Mouse (Mus musculus) MEL (cell line): ENCODE results near the gene Ccdc174. TPM values are rescaled to one million over a fixed set of nuclear protein-coding genes. Genes with fewer than 3 reads are reported as not detected.
"Not testable (repeated sequence)": the region's sequence is repeated elsewhere in the genome, so short reads cannot be mapped to it uniquely, and the experiment has no call there.

Experiments
- DNase-seq: peaks from one replicate; pipeline ENCODE4 v3.0.0; 2011; ENCODE audit warnings: low read depth, low spot score
- H3K27ac ChIP-seq: 2 replicates; pipeline ENCODE4 v1.5.1; 2012; ENCODE audit warnings: low read depth, mild to moderate bottlenecking, control low read depth, low read length, moderate library complexity; ENCODE audit not compliant: control insufficient read depth
- H3K27me3 ChIP-seq, 2 experiments: fragments of 150-350 bp in 1 of 2; sonication (generic) in 1 of 2; 2 replicates each; pipeline ENCODE4 v1.6.1; 2012; ENCODE audit warnings: low read length in 2 of 2, mild to moderate bottlenecking in 2 of 2, improper control_type of control experiment in 1 of 2, moderate library complexity in 1 of 2; ENCODE audit not compliant: insufficient read depth in 2 of 2, control insufficient read depth in 1 of 2
- H3K36me3 ChIP-seq, 2 experiments: 2 replicates each; pipeline ENCODE4 v1.6.1; 2012 to 2014; ENCODE audit warnings: low read length in 2 of 2, improper control_type of control experiment in 1 of 2, inconsistent platforms in 1 of 2, mild to moderate bottlenecking in 1 of 2; ENCODE audit not compliant: insufficient read depth in 2 of 2, control insufficient read depth in 1 of 2
- H3K4me1 ChIP-seq, 2 experiments: fragments of 150-350 bp in 1 of 2; sonication (generic) in 1 of 2; 2 replicates each; pipeline ENCODE4 v1.6.1; 2012; ENCODE audit warnings: low read length in 2 of 2, improper control_type of control experiment in 1 of 2, mild to moderate bottlenecking in 1 of 2; ENCODE audit not compliant: insufficient read depth in 2 of 2, control insufficient read depth in 1 of 2
- H3K4me3 ChIP-seq, 2 experiments: fragments of 150-350 bp in 1 of 2; sonication (generic) in 1 of 2; 2 replicates each; pipeline ENCODE4 v1.5.1; 2012; ENCODE audit warnings: low read depth in 2 of 2, low read length in 2 of 2, mild to moderate bottlenecking in 2 of 2, moderate library complexity in 2 of 2, control low read depth in 1 of 2, improper control_type of control experiment in 1 of 2; ENCODE audit not compliant: control insufficient read depth in 1 of 2, insufficient read depth in 1 of 2
- H3K79me2 ChIP-seq: 2 replicates; pipeline ENCODE4 v1.6.1; 2012; ENCODE audit warnings: mild to moderate bottlenecking, low read length, moderate library complexity; ENCODE audit not compliant: control insufficient read depth, poor library complexity, insufficient read depth
- H3K9ac ChIP-seq: 2 replicates; pipeline ENCODE4 v1.6.1; 2012; ENCODE audit warnings: low read depth, mild to moderate bottlenecking, control low read depth, low read length, moderate library complexity; ENCODE audit not compliant: control insufficient read depth, poor library complexity, severe bottlenecking
- H3K9me3 ChIP-seq: fragments of 150-350 bp; sonication (generic); replicated peaks from 2 replicates; pipeline ENCODE4 v1.6.1; 2012; ENCODE audit warnings: mild to moderate bottlenecking, low read length, improper control_type of control experiment, moderate library complexity; ENCODE audit not compliant: insufficient read depth
- CHD1 ChIP-seq: IDR thresholded peaks from 2 replicates; pipeline ENCODE4 v1.6.1; 2012; ENCODE audit warnings: low read depth, mild to moderate bottlenecking, inconsistent platforms, low read length, improper control_type of control experiment
- CHD2 ChIP-seq: IDR thresholded peaks from 2 replicates; pipeline ENCODE4 v1.6.1; 2011; ENCODE audit warnings: low read length, improper control_type of control experiment
- CTCF ChIP-seq, 3 experiments: IDR thresholded peaks in 2 of 3; conservative IDR thresholded peaks in 1 of 3; 2 replicates each; pipeline ENCODE4 v1.5.1; 2011 to 2012; ENCODE audit warnings: low read length in 3 of 3, low read depth in 2 of 3, mild to moderate bottlenecking in 2 of 3, improper control_type of control experiment in 1 of 3, inconsistent platforms in 1 of 3, mixed read lengths in 1 of 3, moderate library complexity in 1 of 3; ENCODE audit not compliant: control insufficient read depth in 1 of 3, insufficient read depth in 1 of 3, poor library complexity in 1 of 3, severe bottlenecking in 1 of 3
- E2F4 ChIP-seq: IDR thresholded peaks from 2 replicates; pipeline ENCODE4 v1.6.1; 2011; ENCODE audit warnings: low read depth, low read length, improper control_type of control experiment, borderline replicate concordance
- GATA1 ChIP-seq: IDR thresholded peaks from 2 replicates; pipeline ENCODE4 v1.6.1; 2011; ENCODE audit warnings: low read depth, low read length, improper control_type of control experiment
- HCFC1 ChIP-seq: IDR thresholded peaks from 2 replicates; pipeline ENCODE4 v1.6.1; 2012; ENCODE audit warnings: low read depth, mild to moderate bottlenecking, inconsistent platforms, low read length, improper control_type of control experiment, moderate library complexity
- JUND ChIP-seq: IDR thresholded peaks from 2 replicates; pipeline ENCODE4 v1.6.1; 2011; ENCODE audit warnings: low read depth, mild to moderate bottlenecking, improper control_type of control experiment, low read length
- MAFK ChIP-seq: IDR thresholded peaks from 2 replicates; pipeline ENCODE4 v1.6.1; 2011; ENCODE audit warnings: low read depth, mild to moderate bottlenecking, low read length, improper control_type of control experiment, borderline replicate concordance
- MAX ChIP-seq: IDR thresholded peaks from 2 replicates; pipeline ENCODE4 v1.6.1; 2011; ENCODE audit warnings: low read length, improper control_type of control experiment
- MEF2A ChIP-seq: IDR thresholded peaks from 2 replicates; pipeline ENCODE4 v1.6.1; 2014; ENCODE audit warnings: low read depth, mild to moderate bottlenecking, inconsistent platforms, low read length, improper control_type of control experiment; ENCODE audit not compliant: poor library complexity, insufficient replicate concordance, severe bottlenecking; ENCODE audit errors: extremely low read depth
- MYB ChIP-seq: IDR thresholded peaks from 2 replicates; pipeline ENCODE4 v1.6.1; 2011; ENCODE audit warnings: mild to moderate bottlenecking, low read depth, low read length, improper control_type of control experiment
- MYC ChIP-seq: IDR thresholded peaks from 2 replicates; pipeline ENCODE4 v1.6.1; 2011; ENCODE audit warnings: low read depth, mild to moderate bottlenecking, low read length, improper control_type of control experiment, moderate library complexity
- NELFE ChIP-seq: IDR thresholded peaks from 2 replicates; pipeline ENCODE4 v1.6.1; 2011; ENCODE audit warnings: low read depth, low read length, improper control_type of control experiment
- POLR2A ChIP-seq, 2 experiments: IDR thresholded peaks; 2 replicates each; pipeline ENCODE4 v1.6.1; 2011 to 2012; ENCODE audit warnings: low read length in 2 of 2, mild to moderate bottlenecking in 2 of 2, control low read depth in 1 of 2, improper control_type of control experiment in 1 of 2, low read depth in 1 of 2, moderate library complexity in 1 of 2; ENCODE audit not compliant: control insufficient read depth in 1 of 2, insufficient read depth in 1 of 2, poor library complexity in 1 of 2
- POLR2AphosphoS5 ChIP-seq: IDR thresholded peaks from 2 replicates; pipeline ENCODE4 v1.6.1; 2012; ENCODE audit warnings: low read depth, borderline replicate concordance, mild to moderate bottlenecking, inconsistent platforms, low read length, moderate library complexity, mixed read lengths
- RAD21 ChIP-seq: IDR thresholded peaks from 2 replicates; pipeline ENCODE4 v1.6.1; 2011; ENCODE audit warnings: mild to moderate bottlenecking, low read depth, low read length, improper control_type of control experiment
- RCOR1 ChIP-seq: IDR thresholded peaks from 2 replicates; pipeline ENCODE4 v1.6.1; 2012; ENCODE audit warnings: low read depth, mild to moderate bottlenecking, inconsistent platforms, low read length, improper control_type of control experiment
- SMC3 ChIP-seq: IDR thresholded peaks from 2 replicates; pipeline ENCODE4 v1.6.1; 2011; ENCODE audit warnings: low read depth, low read length, improper control_type of control experiment
- TBP ChIP-seq: IDR thresholded peaks from 2 replicates; pipeline ENCODE4 v1.8.0; 2011; ENCODE audit warnings: low read depth, low read length, improper control_type of control experiment
- USF2 ChIP-seq, 2 experiments: IDR thresholded peaks; 2 replicates each; pipeline ENCODE4 v1.6.1; 2011 to 2012; ENCODE audit warnings: improper control_type of control experiment in 2 of 2, low read length in 2 of 2, borderline replicate concordance in 1 of 2, inconsistent platforms in 1 of 2, low read depth in 1 of 2, mild to moderate bottlenecking in 1 of 2; ENCODE audit not compliant: insufficient read depth in 1 of 2
- ZC3H11A ChIP-seq: IDR thresholded peaks from 2 replicates; pipeline ENCODE4 v1.6.1; 2012; ENCODE audit warnings: low read depth, mild to moderate bottlenecking, inconsistent platforms, low read length, improper control_type of control experiment
- ZNF384 ChIP-seq: IDR thresholded peaks from 2 replicates; pipeline ENCODE4 v1.6.1; 2012; ENCODE audit warnings: low read depth, mild to moderate bottlenecking, inconsistent platforms, low read length, improper control_type of control experiment
- polyA plus RNA-seq, 2 experiments: library from polyadenylated mRNA; stranded (reverse) in 1 of 2; unstranded in 1 of 2; fragments of >175 nt in 1 of 2; fragments of >200 nt in 1 of 2; gene quantifications; 2 replicates each; pipeline versions ENCODE4 v1.2.1 to v1.2.4; 2012; ENCODE audit warnings: low replicate concordance in 2 of 2, low read depth in 1 of 2; ENCODE audit not compliant: insufficient read length in 2 of 2, insufficient read depth in 1 of 2, missing spikeins in 1 of 2
- total RNA-seq: library from RNA; depleted of rRNA; stranded (reverse); fragments of 300-350 nt; gene quantifications from 2 replicates; pipeline ENCODE4 v1.2.3, GENCODE M21; 2012

The Ccdc174 gene
- total and polyA plus RNA-seq, 3 experiments, result 15.6 to 20.2 TPM; not detected in 1

DNA sequence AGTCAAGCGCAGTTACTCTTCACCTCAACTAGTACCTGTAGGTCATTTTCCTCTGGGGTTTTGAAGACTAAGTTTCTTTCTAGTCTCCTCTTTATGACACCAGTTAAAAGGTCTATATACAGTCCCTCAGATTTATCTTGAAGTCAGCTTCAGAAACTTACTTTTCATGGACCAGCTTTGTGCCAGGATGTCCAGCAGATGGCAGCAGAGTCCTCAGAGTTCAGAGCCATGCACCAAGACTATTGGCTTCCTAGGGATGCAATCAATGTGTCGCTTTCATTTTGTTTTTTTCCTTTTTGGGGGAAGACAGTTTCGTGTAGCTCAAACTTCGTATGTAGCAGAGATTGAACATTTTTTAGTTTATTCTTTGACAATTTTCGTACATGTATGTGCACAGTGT, 23.7 kb downstream of the Ccdc174 start (continued):
- TF ChIP-seq JUND (no peak), MAFK (no peak), RCOR1 (no peak), TBP (no peak), ZNF384 (no peak), MEF2A (no peak), E2F4 (no peak)

DNA sequence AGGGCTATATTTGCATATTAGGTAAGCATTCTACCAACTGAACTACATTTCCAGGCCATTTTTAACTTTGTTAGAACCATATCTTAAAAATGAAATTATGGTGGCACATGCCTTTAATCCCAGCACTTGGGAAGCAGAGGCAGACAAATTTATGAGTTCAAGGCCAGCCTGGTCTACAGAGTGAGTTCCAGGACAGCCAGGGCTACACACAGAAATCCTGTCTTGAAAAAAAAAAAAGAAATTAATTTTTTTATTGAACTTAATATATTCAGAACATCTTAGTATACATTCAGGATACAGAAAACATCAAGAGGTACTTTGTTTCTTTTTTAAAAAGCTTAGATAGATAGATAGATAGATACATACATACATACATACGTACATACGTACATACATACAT, 24.7 kb downstream of the Ccdc174 start, which contains the start of gene 4930590J08Rik:
Gene 4930590J08Rik (plus strand): TSS at position 301 of the 400 bp plus-strand sequence.
- H3K36me3 ChIP-seq, H3K4me1 ChIP-seq, H3K27ac ChIP-seq, DNase-seq, H3K9me3 ChIP-seq, H3K9ac ChIP-seq, H3K4me3 ChIP-seq, H3K27me3 ChIP-seq, H3K79me2 ChIP-seq: not testable (repeated sequence)

DNA sequence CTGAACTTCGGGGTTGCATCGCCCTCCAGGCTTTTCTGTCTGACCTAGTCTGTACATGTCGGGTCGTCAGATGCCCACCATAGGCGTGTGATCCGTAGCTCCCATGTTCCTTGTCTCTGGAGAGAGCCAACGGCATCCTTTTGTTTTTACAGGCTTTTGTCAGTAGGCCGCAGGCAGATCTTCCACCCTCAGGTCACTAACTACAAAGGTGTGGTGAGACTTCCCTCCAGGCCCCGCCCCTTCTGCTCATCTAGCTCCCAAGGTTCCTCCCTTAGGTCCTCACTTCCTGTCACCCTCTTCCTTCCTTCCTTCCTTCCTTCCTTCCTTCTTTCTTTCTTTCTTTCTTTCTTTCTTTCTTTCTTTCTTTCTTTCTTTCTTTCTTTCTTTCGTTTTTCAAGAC, 36.2 kb downstream of the Ccdc174 start:
- H3K27ac ChIP-seq, result no peak overlapping the region

DNA sequence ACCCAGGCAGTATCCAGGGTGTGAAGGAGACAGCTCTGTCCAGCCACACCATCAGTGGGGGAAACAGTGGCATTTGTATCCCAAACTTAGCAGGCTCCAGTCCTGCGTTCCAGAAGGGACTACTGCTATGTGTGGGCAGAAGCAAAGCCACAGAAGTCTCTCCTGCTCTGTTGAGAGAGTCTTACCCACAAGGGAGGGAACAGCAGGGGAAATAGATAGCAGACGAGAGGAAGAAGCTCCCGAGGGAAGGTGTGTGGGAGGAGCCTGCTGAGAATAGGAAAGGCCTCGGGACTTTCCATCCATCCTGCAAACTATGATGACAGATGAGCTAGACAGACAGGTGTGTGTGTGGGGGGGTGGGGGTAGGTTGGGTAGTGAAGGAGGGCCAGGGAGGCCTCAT, 39.4 kb downstream of the Ccdc174 start:
- DNase-seq, result no peak
- no peaks in the 10 kb centered on the region for H3K9me3 ChIP-seq
- H3K27me3 ChIP-seq, result peaks cover 0 to 2% of the 10 kb centered on the region in 2 experiments; a peak in 3 of 4 replicates
- no peak overlapping the region for H3K4me3 ChIP-seq
- H3K79me2 ChIP-seq, result no peaks in the 10 kb centered on the region
- H3K4me1 ChIP-seq, result 0 out of 4 replicates have a peak, but pooled peaks cover 0 to 3% of the 10 kb centered on the region in 2 experiments
- TF ChIP-seq HCFC1 (no peak), ZC3H11A (no peak), GATA1 (no peak), POLR2A (IDR thresholded peaks at IDR 0.05; ENCODE audit: control insufficient read depth in 1 of 2, insufficient read depth in 1 of 2, low read depth in 1 of 2, low read length in 2 of 2, poor library complexity in 1 of 2) (no peak), JUND (no peak), CTCF (IDR thresholded peaks at IDR 0.05 in 2 of 3, conservative IDR thresholded peaks at IDR 0.05 in 1 of 3; ENCODE audit: control insufficient read depth in 1 of 3, insufficient read depth in 1 of 3, low read depth in 2 of 3, low read length in 3 of 3, poor library complexity in 1 of 3, severe bottlenecking in 1 of 3) (no peak), MAX (no peak), USF2 (IDR thresholded peaks at IDR 0.05; ENCODE audit: borderline replicate concordance in 1 of 2, insufficient read depth in 1 of 2, low read depth in 1 of 2, low read length in 2 of 2) (no peak), RAD21 (no peak), TBP (no peak), SMC3 (no peak), MYC (no peak)
- H3K36me3 ChIP-seq, result no peaks in the 10 kb centered on the region
- H3K9ac ChIP-seq, result no peak overlapping the region
- no peak overlapping the region for H3K27ac ChIP-seq

More for the DNA sequence above, 36.2 kb downstream of the Ccdc174 start:
- Histone ChIP-seq H3K4me1 (0 out of 4 replicates have a peak, but pooled peaks cover 0 to 3% of the 10 kb centered on the region in 2 experiments), H3K9ac (no peak overlapping the region), H3K36me3 (no peaks in the 10 kb centered on the region), H3K27me3 (no peaks in the 10 kb centered on the region; a peak in 1 of 4 replicates), H3K79me2 (no peaks in the 10 kb centered on the region), H3K9me3 (no peaks in the 10 kb centered on the region), H3K4me3 (no peak overlapping the region)
- TF ChIP-seq NELFE, result no peak
- TF ChIP-seq CHD2, result no peak
- TF ChIP-seq MYB, result no peak
- TF ChIP-seq CHD1, result no peak
- TF ChIP-seq POLR2AphosphoS5, result no peak
- TF ChIP-seq POLR2A (IDR thresholded peaks at IDR 0.05; ENCODE audit: control insufficient read depth in 1 of 2, insufficient read depth in 1 of 2, low read depth in 1 of 2, low read length in 2 of 2, poor library complexity in 1 of 2), result no peak
- no peak for TF ChIP-seq JUND
- TF ChIP-seq SMC3, result no peak
- TF ChIP-seq HCFC1, result no peak
- no peak for TF ChIP-seq RCOR1
- no peak for DNase-seq
